Comparison of ENCODE assay signal across 7 mouse cellular contexts in the genomic region with DNA sequence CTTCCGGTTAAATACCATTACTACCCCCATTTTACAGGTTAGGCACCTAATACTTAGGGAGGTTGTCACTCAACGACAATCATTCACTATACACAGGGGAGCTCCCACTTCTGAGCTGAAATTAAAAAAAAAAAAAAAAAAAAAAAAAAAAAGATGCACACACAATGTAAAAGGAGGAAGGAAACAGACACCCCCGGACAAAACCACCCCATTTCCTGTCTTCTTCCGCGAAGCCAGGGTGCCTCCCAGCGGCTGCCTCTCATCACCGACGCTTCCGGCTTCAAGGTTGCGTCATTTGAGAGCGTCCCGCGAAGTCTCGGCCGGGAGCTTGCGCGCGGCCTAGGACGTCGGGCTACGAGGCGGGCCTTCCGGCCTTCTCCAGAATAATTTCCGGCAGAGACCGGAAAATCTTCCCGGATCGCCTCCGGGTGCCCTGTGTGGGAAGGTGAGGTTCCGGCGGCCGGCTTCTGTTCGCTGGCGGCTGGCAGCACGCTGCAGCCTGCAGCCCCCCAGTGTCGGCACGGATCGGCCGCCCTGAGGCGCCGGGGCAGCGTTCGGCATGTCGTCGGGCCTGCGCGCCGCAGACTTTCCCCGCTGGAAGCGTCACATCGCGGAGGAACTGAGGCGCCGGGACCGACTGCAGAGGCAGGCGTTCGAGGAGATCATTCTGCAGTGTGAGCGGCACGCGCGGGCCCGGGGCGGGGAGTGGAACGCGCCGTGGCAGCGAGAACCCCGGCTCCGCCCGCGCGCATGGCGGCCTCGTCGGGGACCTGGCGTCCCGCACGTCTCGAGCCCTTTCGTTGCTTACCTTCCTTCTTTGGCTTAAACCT. TPM values are rescaled to one million over a fixed set of nuclear protein-coding genes. Genes with fewer than 3 reads are reported as not detected.
DNase-seq lines count a peak whose midpoint lies in the region; ATAC-seq lines count a peak whose summit lies in the region.

Gene Atg16l1, plus strand, starts transcription at position 230 of the 830 bp plus-strand sequence.

- intact Hi-C loops in gastrocnemius, postnatal 36 days (cut with DNase I): loop anchor here (5.0 kb wide), 1 partner anchor 309 kb away; no protein-coding TSS in a partner anchor
- intact Hi-C loops in left cerebral cortex, postnatal 25 days (cut with DNase I): loop anchor here (1.0 to 10.0 kb wide), 3 partner anchors 289 to 541 kb away; partner anchors contain the start of gene Eif4e2

- no peaks in the 10 kb centered on the region for H3K9me3 ChIP-seq in intestine, embryonic 15.5 days
- H3K9me3 ChIP-seq in midbrain, embryonic 10.5 days (replicated peaks): no peaks in the 10 kb centered on the region

- no peaks in the 10 kb centered on the region for H3K36me3 ChIP-seq in intestine, embryonic 15.5 days
- peaks cover 30% of the 10 kb centered on the region for H3K36me3 ChIP-seq in midbrain, embryonic 10.5 days

- peak within 1 kb of the TSS; percentile 99 for H3K4me3 ChIP-seq in intestine, embryonic 15.5 days (replicated peaks)
- peak within 1 kb of the TSS; percentile 98 for H3K4me3 ChIP-seq in midbrain, embryonic 10.5 days

- peak; percentile 99 for ATAC-seq in intestine, embryonic 15.5 days

- no peaks in the 10 kb centered on the region for H3K27me3 ChIP-seq in intestine, embryonic 15.5 days (replicated peaks)
- H3K27me3 ChIP-seq in midbrain, embryonic 10.5 days (ENCODE audit: low read depth, poor library complexity, severe bottlenecking): no peaks in the 10 kb centered on the region

- peaks cover 9% of the 10 kb centered on the region; the same call in 1 of the 2 replicates for H3K4me1 ChIP-seq in intestine, embryonic 15.5 days (replicated peaks)
- peaks cover 9% of the 10 kb centered on the region for H3K4me1 ChIP-seq in midbrain, embryonic 10.5 days

- peak within 1 kb of the TSS; percentile 68 for H3K4me2 ChIP-seq in intestine, embryonic 15.5 days (replicated peaks)

- WGBS in intestine, embryonic 15.5 days: under 1% methylated on average over 79 of the region's 79 CpGs
- WGBS in midbrain, embryonic 10.5 days: 1% methylated on average over 79 of the region's 79 CpGs

- peak within 1 kb of the TSS; percentile 94 for H3K27ac ChIP-seq in intestine, embryonic 15.5 days
- H3K27ac ChIP-seq in midbrain, embryonic 10.5 days (replicated peaks): peak within 1 kb of the TSS; percentile 92

- peak; percentile 96 for DNase-seq in adrenal gland, adult 2 months
- DNase-seq in embryo, embryonic 11.5 days (ENCODE audit: low read depth, low spot score): peak; percentile 90
- peak; percentile 83 to 89 for DNase-seq in gastrocnemius, postnatal 36 days
- peak; percentile 96 to 98 for DNase-seq in left cerebral cortex, postnatal 25 days (ENCODE audit: low spot score in 2 of 2)
- peak; percentile 92 for DNase-seq in midbrain, embryonic 10.5 days (ENCODE audit: low spot score)
- peak; percentile 90 for DNase-seq in right cerebral cortex, postnatal 4 days

- H3K9ac ChIP-seq in intestine, embryonic 15.5 days: peak within 1 kb of the TSS; percentile 97

RNA-seq across cellular contexts. Expression of gene Atg16l1, which starts in this region (rescaled TPM):
- 10 to 100 TPM; 28.5 to 33.8 TPM for total RNA-seq in adrenal gland, adult 2 months (2021)
- polyA plus RNA-seq in adrenal gland, adult 2 months (2012; rRNA removed): 15.9 and 17.1 TPM in 2 replicates
- total RNA-seq in gastrocnemius, postnatal 36 days (2021): 10 to 100 TPM; 13.8 to 16.3 TPM
- polyA plus RNA-seq in intestine, embryonic 15.5 days (2015; fragmentation: Nextera tagmentation; extraction: Ambion mirVana): 25.4 and 26.6 TPM in 2 replicates
- 10 to 100 TPM; 61.7 to 65.2 TPM for total RNA-seq in left cerebral cortex, postnatal 25 days (2021)
- polyA plus RNA-seq in midbrain, embryonic 10.5 days (2016; fragmentation: Nextera tagmentation; extraction: Ambion mirVana): 33.2 and 39.8 TPM in 2 replicates

Comparison
In these comparisons a context has a peak if more than half of its experiments do, and no peak if none do; other contexts are left out.
1. Peak in every context shown above with its lines: DNase-seq, ATAC-seq, H3K4me3 ChIP-seq and H3K27ac ChIP-seq.